8 mouse cellular contexts compared by ENCODE assay signal in genomic region chr9:110666374-110666773, GRCm38 (mm10). TPM values are rescaled to one million over a fixed set of nuclear protein-coding genes. Genes with fewer than 3 reads are reported as not detected.
DNase-seq lines count a peak whose midpoint lies in the region; ATAC-seq and TF ChIP-seq lines count a peak whose summit lies in the region.
"Had no signal": no experiment of that assay in that cellular context is flagged by ENCODE, and none has a peak within 500 bp of the region (broad histone marks: within the 10 kb centered on the region; RNA-seq: fewer than 3 reads in every experiment).

No protein-coding gene starts in this region.

- no peaks in the 10 kb centered on the region for H3K9me3 ChIP-seq in hindbrain, embryonic 10.5 days
- no peaks in the 10 kb centered on the region for H3K9me3 ChIP-seq in hindbrain, postnatal 0 days (ENCODE audit: low read length)
- H3K9me3 ChIP-seq in midbrain, embryonic 12.5 days = no peaks in the 10 kb centered on the region
- H3K9me3 ChIP-seq in midbrain, postnatal 0 days (ENCODE audit: low read length) = no peaks in the 10 kb centered on the region
- no peaks in the 10 kb centered on the region for H3K9me3 ChIP-seq in midbrain, embryonic 13.5 days
- H3K9me3 ChIP-seq: limb, embryonic 13.5 days had no signal

- WGBS in hindbrain, embryonic 10.5 days = 33% methylated on average over 8 of the region's 8 CpGs
- 38% methylated on average over 8 of the region's 8 CpGs for WGBS in hindbrain, postnatal 0 days
- 33% methylated on average over 8 of the region's 8 CpGs for WGBS in midbrain, embryonic 12.5 days
- WGBS in midbrain, postnatal 0 days = 34% methylated on average over 8 of the region's 8 CpGs
- WGBS in midbrain, embryonic 13.5 days = 34% methylated on average over 8 of the region's 8 CpGs

- no peak for TF ChIP-seq CTCF in hindbrain, postnatal 0 days (IDR thresholded peaks at IDR 0.05; ENCODE audit: low read depth)
- TF ChIP-seq CTCF in midbrain, postnatal 0 days (IDR thresholded peaks at IDR 0.05) = no peak

- H3K4me1 ChIP-seq in hindbrain, embryonic 10.5 days (replicated peaks) = peaks cover 37% of the 10 kb centered on the region
- H3K4me1 ChIP-seq in hindbrain, postnatal 0 days (ENCODE audit: insufficient read depth, low read length) = no peaks in the 10 kb centered on the region
- H3K4me1 ChIP-seq in midbrain, embryonic 12.5 days = peaks cover 17% of the 10 kb centered on the region
- no peaks in the 10 kb centered on the region for H3K4me1 ChIP-seq in midbrain, postnatal 0 days (ENCODE audit: insufficient read depth, low read length)
- H3K4me1 ChIP-seq in midbrain, embryonic 13.5 days (replicated peaks) = peaks cover 31% of the 10 kb centered on the region

- no peak overlapping the region for H3K4me2 ChIP-seq in hindbrain, postnatal 0 days (ENCODE audit: low read depth, low read length)
- H3K4me2 ChIP-seq in midbrain, embryonic 12.5 days (replicated peaks) = no peak overlapping the region
- no peak overlapping the region; the same call in 1 of the 2 replicates for H3K4me2 ChIP-seq in midbrain, postnatal 0 days (ENCODE audit: low read depth, low read length, poor library complexity, severe bottlenecking)
- no peak overlapping the region for H3K4me2 ChIP-seq in midbrain, embryonic 13.5 days (replicated peaks)
- H3K4me2 ChIP-seq: limb, embryonic 13.5 days had no signal

- no peak for DNase-seq in hindbrain, embryonic 10.5 days (ENCODE audit: low spot score)
- DNase-seq in hindbrain, postnatal 0 days (ENCODE audit: low spot score) = no peak
- DNase-seq in midbrain, postnatal 0 days (ENCODE audit: low spot score) = no peak

- peak overlapping the region; percentile 69 for H3K27ac ChIP-seq in hindbrain, embryonic 10.5 days
- no peak overlapping the region for H3K27ac ChIP-seq in hindbrain, postnatal 0 days
- 0 out of 2 replicates have a peak overlapping the region, but pooled peaks have one; percentile 39 for H3K27ac ChIP-seq in midbrain, embryonic 12.5 days (replicated peaks)
- no peak overlapping the region for H3K27ac ChIP-seq in midbrain, postnatal 0 days (ENCODE audit: low read depth, low read length)
- peak overlapping the region; percentile 39; the same call in 1 of the 2 replicates for H3K27ac ChIP-seq in midbrain, embryonic 13.5 days
- H3K27ac ChIP-seq: limb, embryonic 13.5 days had no signal

- no peaks in the 10 kb centered on the region for H3K27me3 ChIP-seq in hindbrain, embryonic 10.5 days (ENCODE audit: insufficient read depth, poor library complexity, severe bottlenecking)
- H3K27me3 ChIP-seq in hindbrain, postnatal 0 days (ENCODE audit: insufficient read depth, low read length) = no peaks in the 10 kb centered on the region
- H3K27me3 ChIP-seq in midbrain, embryonic 12.5 days = no peaks in the 10 kb centered on the region
- H3K27me3 ChIP-seq in midbrain, postnatal 0 days (ENCODE audit: insufficient read depth, low read length) = no peaks in the 10 kb centered on the region
- H3K27me3 ChIP-seq in midbrain, embryonic 13.5 days = no peaks in the 10 kb centered on the region
- H3K27me3 ChIP-seq: limb, embryonic 13.5 days had no signal

- ATAC-seq in hindbrain, postnatal 0 days = no peak
- no peak for ATAC-seq in midbrain, embryonic 12.5 days (ENCODE audit: low FRiP score, low read depth)
- no peak for ATAC-seq in midbrain, postnatal 0 days (ENCODE audit: low FRiP score)
- 0 out of 2 replicates have a peak, but pooled peaks have one; percentile 9 for ATAC-seq in erythroblast, adult 5-6 weeks (replicated peaks; ENCODE audit: low FRiP score, poor library complexity, severe bottlenecking)
- ATAC-seq in midbrain, embryonic 13.5 days = 0 out of 2 replicates have a peak, but pooled peaks have one; percentile 20
- no peak for ATAC-seq in granulocyte monocyte progenitor cell, adult 5-6 weeks (replicated peaks; ENCODE audit: poor library complexity, severe bottlenecking)

- H3K9ac ChIP-seq in hindbrain, postnatal 0 days (replicated peaks; ENCODE audit: low read length) = no peak overlapping the region
- H3K9ac ChIP-seq in midbrain, embryonic 12.5 days (replicated peaks) = no peak overlapping the region
- H3K9ac ChIP-seq in midbrain, postnatal 0 days (replicated peaks; ENCODE audit: low read length, poor library complexity, severe bottlenecking) = no peak overlapping the region
- H3K9ac ChIP-seq in midbrain, embryonic 13.5 days (replicated peaks) = 0 out of 2 replicates have a peak overlapping the region, but pooled peaks have one; percentile 32

- H3K4me3 ChIP-seq in hindbrain, embryonic 10.5 days = no peak overlapping the region
- no peak overlapping the region for H3K4me3 ChIP-seq in hindbrain, postnatal 0 days (ENCODE audit: low read length)
- H3K4me3 ChIP-seq in midbrain, embryonic 12.5 days = no peak overlapping the region
- H3K4me3 ChIP-seq in midbrain, postnatal 0 days (ENCODE audit: low read depth, low read length) = no peak overlapping the region
- no peak overlapping the region for H3K4me3 ChIP-seq in midbrain, embryonic 13.5 days (replicated peaks)
- H3K4me3 ChIP-seq: limb, embryonic 13.5 days had no signal

- H3K36me3 ChIP-seq in hindbrain, embryonic 10.5 days = 0 out of 2 replicates have a peak, but pooled peaks cover 13% of the 10 kb centered on the region
- H3K36me3 ChIP-seq in hindbrain, postnatal 0 days (ENCODE audit: insufficient read depth, low read length) = no peaks in the 10 kb centered on the region
- H3K36me3 ChIP-seq in midbrain, embryonic 12.5 days = no peaks in the 10 kb centered on the region
- no peaks in the 10 kb centered on the region for H3K36me3 ChIP-seq in midbrain, postnatal 0 days (ENCODE audit: insufficient read depth, low read length)
- H3K36me3 ChIP-seq in midbrain, embryonic 13.5 days = no peaks in the 10 kb centered on the region
- H3K36me3 ChIP-seq: limb, embryonic 13.5 days had no signal

RNA-seq across cellular contexts. Expression of gene Ccdc12, which starts 10.1 kb away (rescaled TPM):
- polyA plus RNA-seq in hindbrain, embryonic 10.5 days (2016; fragmentation: Nextera tagmentation; extraction: Ambion mirVana) = 173 and 180 TPM in 2 replicates
- total RNA-seq in hindbrain, postnatal 0 days (2014; rRNA removed) = 15.0 and 17.0 TPM in 2 replicates
- 108 and 113 TPM in 2 replicates for polyA plus RNA-seq in hindbrain, postnatal 0 days (2015; fragmentation: Nextera tagmentation; extraction: Ambion mirVana)
- 132 and 136 TPM in 2 replicates for polyA plus RNA-seq in midbrain, embryonic 12.5 days (2016; fragmentation: Nextera tagmentation; extraction: Ambion mirVana)
- total RNA-seq in midbrain, postnatal 0 days (2014; rRNA removed) = 25.0 and 51.6 TPM in 2 replicates
- 102 and 106 TPM in 2 replicates for polyA plus RNA-seq in midbrain, postnatal 0 days (2015; fragmentation: Nextera tagmentation; extraction: Ambion mirVana)
- total RNA-seq in erythroblast, adult 5-6 weeks (2015; ENCODE audit: low replicate concordance) = 14.0 and 58.5 TPM in 2 replicates
- total RNA-seq in erythroblast, adult 5-6 weeks (2017; ENCODE audit: low replicate concordance) = 20.8 and 29.3 TPM in 2 replicates
- 136 and 140 TPM in 2 replicates for polyA plus RNA-seq in midbrain, embryonic 13.5 days (2015; fragmentation: Nextera tagmentation; extraction: Ambion mirVana)
- 149 TPM in 2 replicates for total RNA-seq in granulocyte monocyte progenitor cell, adult 5-6 weeks (2014; fragmentation: Nextera tagmentation)
- total RNA-seq in granulocyte monocyte progenitor cell, adult 5-6 weeks (2017) = 98.5 and 104 TPM in 2 replicates

RNA-seq across cellular contexts. Expression of gene Nbeal2, which starts 12.4 kb away (rescaled TPM):
- polyA plus RNA-seq in hindbrain, embryonic 10.5 days (2016; fragmentation: Nextera tagmentation; extraction: Ambion mirVana) = 1.4 and 1.7 TPM in 2 replicates
- total RNA-seq in hindbrain, postnatal 0 days (2014; rRNA removed) = 9.0 and 11.5 TPM in 2 replicates
- 1.8 and 1.9 TPM in 2 replicates for polyA plus RNA-seq in hindbrain, postnatal 0 days (2015; fragmentation: Nextera tagmentation; extraction: Ambion mirVana)
- 2.6 and 3.4 TPM in 2 replicates for polyA plus RNA-seq in midbrain, embryonic 12.5 days (2016; fragmentation: Nextera tagmentation; extraction: Ambion mirVana)
- 9.3 and 11.5 TPM in 2 replicates for total RNA-seq in midbrain, postnatal 0 days (2014; rRNA removed)
- polyA plus RNA-seq in midbrain, postnatal 0 days (2015; fragmentation: Nextera tagmentation; extraction: Ambion mirVana) = 3.9 and 4.0 TPM in 2 replicates
- 6.9 and 15.6 TPM in 2 replicates for total RNA-seq in erythroblast, adult 5-6 weeks (2015; ENCODE audit: low replicate concordance)
- total RNA-seq in erythroblast, adult 5-6 weeks (2017; ENCODE audit: low replicate concordance) = 12.0 and 12.4 TPM in 2 replicates
- polyA plus RNA-seq in midbrain, embryonic 13.5 days (2015; fragmentation: Nextera tagmentation; extraction: Ambion mirVana) = 2.0 and 3.1 TPM in 2 replicates
- 37.5 and 49.2 TPM in 2 replicates for total RNA-seq in granulocyte monocyte progenitor cell, adult 5-6 weeks (2014; fragmentation: Nextera tagmentation)
- total RNA-seq in granulocyte monocyte progenitor cell, adult 5-6 weeks (2017) = 11.0 and 13.9 TPM in 2 replicates

RNA-seq across cellular contexts. Expression of gene Nradd, which starts 42.1 kb away (rescaled TPM):
- polyA plus RNA-seq in hindbrain, embryonic 10.5 days (2016; fragmentation: Nextera tagmentation; extraction: Ambion mirVana) = 39.9 and 49.9 TPM in 2 replicates
- 23.1 and 30.6 TPM in 2 replicates for total RNA-seq in hindbrain, postnatal 0 days (2014; rRNA removed)
- 18.7 and 19.3 TPM in 2 replicates for polyA plus RNA-seq in hindbrain, postnatal 0 days (2015; fragmentation: Nextera tagmentation; extraction: Ambion mirVana)
- polyA plus RNA-seq in midbrain, embryonic 12.5 days (2016; fragmentation: Nextera tagmentation; extraction: Ambion mirVana) = 41.0 and 44.6 TPM in 2 replicates
- total RNA-seq in midbrain, postnatal 0 days (2014; rRNA removed) = 20.9 and 23.2 TPM in 2 replicates
- 17.4 and 20.6 TPM in 2 replicates for polyA plus RNA-seq in midbrain, postnatal 0 days (2015; fragmentation: Nextera tagmentation; extraction: Ambion mirVana)
- total RNA-seq in erythroblast, adult 5-6 weeks (2015; ENCODE audit: low replicate concordance) = 2.3 and 2.9 TPM in 2 replicates
- total RNA-seq in erythroblast, adult 5-6 weeks (2017; ENCODE audit: low replicate concordance) = 1.1 TPM in 1 of 2 replicates, not detected in the other
- 33.8 and 36.6 TPM in 2 replicates for polyA plus RNA-seq in midbrain, embryonic 13.5 days (2015; fragmentation: Nextera tagmentation; extraction: Ambion mirVana)
- 4.4 and 4.5 TPM in 2 replicates for total RNA-seq in granulocyte monocyte progenitor cell, adult 5-6 weeks (2014; fragmentation: Nextera tagmentation)
- 0.99 and 4.7 TPM in 2 replicates for total RNA-seq in granulocyte monocyte progenitor cell, adult 5-6 weeks (2017)

Comparison
In these comparisons a context has a peak if more than half of its experiments do, and no peak if none do; other contexts are left out.
1. H3K27ac ChIP-seq: peak in hindbrain, embryonic 10.5 days (single experiment), midbrain, embryonic 12.5 days (single experiment) and midbrain, embryonic 13.5 days (single experiment); none in hindbrain, postnatal 0 days (single experiment) and midbrain, postnatal 0 days (single experiment).
2. ATAC-seq: peak in erythroblast, adult 5-6 weeks (single experiment) and midbrain, embryonic 13.5 days (single experiment); none in hindbrain, postnatal 0 days (single experiment), midbrain, embryonic 12.5 days (single experiment), midbrain, postnatal 0 days (single experiment) and granulocyte monocyte progenitor cell, adult 5-6 weeks (single experiment).